Mouse (Mus musculus): ENCODE data around the gene Klhl25.
"Not testable (repeated sequence)": the region's sequence is repeated elsewhere in the genome, so short reads cannot be mapped to it uniquely, and the experiment has no call there.

Klhl25 gene

GRCm38 (mm10) chr7:75845936-75846335 lies 2.2 kb upstream of the Klhl25 start:
- DNase-seq (ENCODE audit: low read depth, low spot score) = no peak

DNA sequence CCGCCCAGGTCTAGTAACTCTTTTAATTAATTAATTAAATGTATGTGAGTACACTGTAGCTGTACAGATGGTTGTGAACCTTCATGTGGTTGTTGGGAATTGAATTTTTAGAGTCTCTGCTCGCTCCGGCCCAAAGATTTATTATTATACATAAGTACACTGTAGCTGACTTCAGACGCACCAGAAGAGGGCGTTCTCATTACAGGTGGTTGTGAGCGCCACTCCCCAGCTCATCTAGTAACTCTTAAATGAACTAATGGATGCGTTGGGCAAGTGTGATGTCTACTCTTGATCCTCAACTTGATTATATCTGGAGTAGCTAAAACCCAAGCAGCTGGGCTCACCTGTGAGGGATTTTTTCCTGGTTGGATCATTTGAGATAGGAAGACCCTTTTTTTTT lies 1.2 kb upstream of the Klhl25 start:
- DNase-seq (ENCODE audit: low read depth, low spot score) = no peak

DNA sequence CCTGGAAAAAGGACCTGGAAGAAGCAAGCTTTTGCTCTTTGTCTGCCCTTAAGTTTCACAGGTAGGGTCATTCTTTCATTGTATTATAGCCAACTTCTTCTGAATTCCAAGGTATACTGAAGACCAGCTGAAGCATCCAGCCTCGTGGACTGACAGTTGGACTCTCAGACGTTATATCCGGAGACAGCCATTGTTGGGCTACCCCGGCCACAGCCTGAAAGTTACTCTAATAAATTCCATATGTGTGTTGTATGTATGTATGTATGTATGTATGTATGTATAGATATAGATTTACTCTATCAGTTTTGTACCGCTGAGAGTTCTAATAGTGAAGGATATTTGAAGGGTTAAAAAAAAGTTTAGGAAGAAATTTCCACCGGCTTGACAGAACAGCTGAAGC lies 621 bp upstream of the Klhl25 start:
- no peak for DNase-seq (ENCODE audit: low read depth, low spot score)

DNA sequence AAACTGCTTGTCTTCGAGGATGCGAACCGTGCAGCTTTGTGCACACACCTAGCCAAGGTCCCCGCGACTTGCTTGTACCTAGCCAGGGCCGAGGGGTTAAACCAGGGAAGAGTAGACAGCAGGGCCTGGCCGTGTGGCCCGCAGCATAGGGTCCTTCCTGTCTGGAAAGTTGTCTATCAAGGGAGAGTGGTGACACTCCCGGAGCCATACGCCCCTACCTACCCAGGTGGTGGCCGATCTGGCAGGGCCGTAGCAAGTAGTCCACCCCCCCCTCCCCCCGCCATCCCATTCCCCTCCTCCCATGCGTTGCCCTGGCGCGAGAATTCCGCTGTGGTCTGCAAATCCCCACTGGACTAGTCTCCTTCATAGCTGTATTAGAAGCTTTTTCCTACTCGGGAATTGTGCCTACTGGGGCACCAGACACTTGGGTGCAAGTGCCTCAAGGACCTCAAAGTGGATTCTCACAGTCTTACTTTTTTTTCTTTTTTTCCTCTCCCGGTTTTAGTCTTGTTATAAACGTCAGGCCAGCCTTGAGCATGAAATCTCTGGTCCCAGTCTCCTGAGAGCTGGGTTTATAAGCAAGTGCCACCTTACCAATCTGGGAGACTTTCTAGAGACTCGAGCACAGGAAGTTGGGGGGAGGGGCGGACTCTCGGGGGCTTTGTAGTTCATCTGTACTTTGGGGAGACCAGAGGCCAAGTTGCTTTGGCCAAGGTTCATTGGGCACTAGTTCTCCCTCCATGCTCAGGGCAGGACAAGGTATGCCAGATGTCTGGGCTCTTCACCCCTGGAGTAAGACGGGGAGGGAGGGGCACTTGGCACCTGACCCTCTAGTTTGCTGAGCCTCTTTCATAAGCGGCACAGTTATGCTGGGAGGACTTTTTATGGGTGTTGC lies 913 bp downstream of the Klhl25 start:
- no peak for DNase-seq (ENCODE audit: low read depth, low spot score)

DNA sequence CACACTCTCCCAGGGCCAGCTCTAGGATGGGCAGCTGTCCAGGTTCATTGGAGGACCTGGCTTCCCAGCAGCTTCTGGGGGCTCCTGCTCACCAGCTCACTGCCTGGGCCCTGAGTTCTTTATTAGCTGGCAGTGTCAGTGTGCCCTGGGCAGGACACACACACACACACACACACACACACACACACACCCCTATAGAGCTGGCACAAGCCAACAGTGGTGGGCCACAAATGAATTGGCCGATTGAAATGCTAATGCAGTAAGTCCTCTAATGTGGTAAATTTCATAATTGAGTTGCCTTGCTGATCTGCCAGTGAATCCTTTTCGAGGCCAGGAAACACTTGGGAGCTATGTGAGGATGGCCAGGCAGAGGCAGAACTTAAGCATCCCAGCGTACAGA lies 2.3 kb downstream of the Klhl25 start:
- not testable (repeated sequence) for DNase-seq (ENCODE audit: low read depth, low spot score)

GRCm38 (mm10) chr7:75851290-75851689 lies 3.2 kb downstream of the Klhl25 start:
- DNase-seq (ENCODE audit: low read depth, low spot score) = no peak

DNA sequence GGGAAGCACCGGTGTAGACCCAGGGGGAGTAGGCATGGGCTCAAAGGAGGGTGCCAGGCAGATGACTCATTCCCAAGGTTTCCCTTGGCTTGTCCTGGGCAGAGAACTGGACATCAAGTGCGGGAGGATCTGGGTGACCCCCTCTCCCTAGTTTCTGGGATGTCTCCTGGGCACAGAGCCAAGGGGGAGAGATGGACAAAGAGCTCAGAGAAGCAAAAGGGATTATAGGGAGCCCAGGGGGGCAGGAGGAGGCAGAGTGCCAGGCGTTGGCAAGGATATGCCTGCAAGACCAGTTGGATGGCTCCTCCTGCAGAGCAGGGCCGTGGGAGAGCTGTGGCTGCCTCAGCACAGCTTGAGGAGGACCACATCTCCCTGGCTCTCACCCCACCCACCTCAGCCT lies 4.3 kb downstream of the Klhl25 start:
- no peak for DNase-seq (ENCODE audit: low read depth, low spot score)

GRCm38 (mm10) chr7:75853171-75853830 lies 5.2 kb downstream of the Klhl25 start:
- DNase-seq (ENCODE audit: low read depth, low spot score) = no peak

- no peak for DNase-seq (ENCODE audit: low read depth, low spot score)
Observed at GRCm38 (mm10) chr7:75854231-75854925, 6.3 kb downstream of the Klhl25 start.

GRCm38 (mm10) chr7:75855028-75855427 lies 6.9 kb downstream of the Klhl25 start:
- no peak for DNase-seq (ENCODE audit: low read depth, low spot score)

- DNase-seq (ENCODE audit: low read depth, low spot score) = no peak
Observed at GRCm38 (mm10) chr7:75856259-75856658, 8.1 kb downstream of the Klhl25 start.

DNA sequence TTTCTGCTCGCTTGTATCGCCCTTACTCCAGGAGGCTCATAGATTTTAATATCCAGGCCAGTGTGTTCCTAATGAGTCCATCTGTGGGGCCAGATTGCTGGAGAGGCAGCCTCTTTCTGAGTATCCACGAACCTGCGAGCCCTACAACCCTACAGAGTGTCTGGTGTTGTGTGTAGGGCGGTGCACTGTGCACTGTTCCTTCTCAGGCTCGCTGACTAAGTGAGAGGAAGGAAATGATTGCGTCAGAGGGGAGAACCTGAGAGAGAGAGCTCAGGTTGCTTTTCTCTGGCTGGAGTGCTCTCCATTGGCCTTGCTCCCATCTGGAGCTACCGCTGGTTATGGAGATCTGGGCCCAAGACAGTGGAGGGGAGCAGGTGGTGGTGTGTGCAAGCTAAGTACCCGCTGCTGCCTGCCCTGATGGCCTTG lies 11.7 kb downstream of the Klhl25 start:
- DNase-seq (ENCODE audit: low read depth, low spot score) = no peak

DNA sequence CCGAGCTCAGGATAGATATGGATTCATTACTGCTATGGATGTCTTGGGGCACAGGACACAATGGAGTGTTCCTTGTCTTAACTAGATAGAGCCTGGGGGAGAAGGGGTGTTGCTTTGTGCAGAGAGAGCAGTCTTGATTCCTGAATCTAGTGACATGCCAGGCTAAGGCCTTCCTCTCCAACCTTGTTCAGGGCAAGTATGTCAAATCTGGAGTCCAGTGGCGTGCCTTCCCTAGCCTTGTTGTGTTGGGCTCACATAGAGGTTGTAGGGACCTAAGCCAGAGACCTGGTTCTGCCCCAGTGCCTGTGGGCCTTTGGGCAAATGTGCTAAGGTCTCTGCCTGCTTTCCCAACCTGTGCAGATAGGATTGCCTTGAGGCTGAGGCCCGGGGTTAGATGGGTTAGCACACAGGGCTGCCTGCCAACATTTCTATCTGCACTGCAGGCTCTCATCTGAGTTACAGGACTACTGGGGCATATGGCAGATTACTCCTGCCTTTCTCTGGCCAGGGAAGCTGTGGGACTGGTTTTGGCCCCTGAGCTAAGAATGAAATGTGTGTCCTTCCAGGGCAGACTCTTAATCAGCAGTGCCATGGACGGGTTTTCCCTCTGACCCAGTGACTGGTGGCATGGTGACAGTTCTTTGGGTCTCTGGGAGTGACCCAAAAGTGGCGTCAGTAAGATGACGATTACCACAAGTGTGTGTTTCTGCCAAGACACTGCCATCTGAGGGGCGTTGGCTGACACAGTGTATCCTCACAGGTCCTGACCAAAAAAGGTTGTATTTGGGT lies 13.7 kb downstream of the Klhl25 start:
- not testable (repeated sequence) for DNase-seq (ENCODE audit: low read depth, low spot score)

GRCm38 (mm10) chr7:75862427-75862781 lies 14.3 kb downstream of the Klhl25 start:
- not testable (repeated sequence) for DNase-seq (ENCODE audit: low read depth, low spot score)

DNA sequence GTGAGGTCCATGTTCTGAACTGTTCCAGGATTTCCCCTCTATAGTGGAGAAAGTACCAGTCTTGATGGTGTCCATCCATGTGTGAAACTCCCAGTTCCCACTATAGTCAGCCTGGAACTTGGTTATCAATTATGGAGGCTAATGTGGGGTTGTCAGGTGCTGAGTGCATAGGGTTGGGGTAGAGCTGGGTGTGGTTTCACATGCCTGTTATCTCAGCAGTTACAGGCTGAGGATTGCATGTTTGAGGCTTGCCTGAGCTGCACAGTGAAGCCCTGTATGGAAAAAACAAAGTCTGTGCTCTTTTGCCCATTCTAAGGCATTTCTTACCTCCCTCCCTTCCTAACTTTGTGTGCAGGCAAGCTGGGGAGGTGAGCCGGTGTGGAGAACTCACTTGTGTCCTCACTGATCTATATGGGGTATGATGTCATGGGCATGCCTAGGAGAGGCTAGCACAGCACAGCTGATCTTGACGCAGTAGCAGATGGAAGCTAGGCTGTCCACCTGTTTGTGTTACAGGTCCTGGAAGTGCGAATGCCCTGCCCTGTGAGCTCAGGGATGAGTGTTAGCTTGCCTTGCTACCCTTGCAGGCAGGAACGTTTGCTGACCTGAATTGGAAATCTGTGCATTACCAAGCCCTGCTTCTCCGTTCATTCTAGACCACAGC lies 15.3 kb downstream of the Klhl25 start:
- DNase-seq (ENCODE audit: low read depth, low spot score) = not testable (repeated sequence)

DNA sequence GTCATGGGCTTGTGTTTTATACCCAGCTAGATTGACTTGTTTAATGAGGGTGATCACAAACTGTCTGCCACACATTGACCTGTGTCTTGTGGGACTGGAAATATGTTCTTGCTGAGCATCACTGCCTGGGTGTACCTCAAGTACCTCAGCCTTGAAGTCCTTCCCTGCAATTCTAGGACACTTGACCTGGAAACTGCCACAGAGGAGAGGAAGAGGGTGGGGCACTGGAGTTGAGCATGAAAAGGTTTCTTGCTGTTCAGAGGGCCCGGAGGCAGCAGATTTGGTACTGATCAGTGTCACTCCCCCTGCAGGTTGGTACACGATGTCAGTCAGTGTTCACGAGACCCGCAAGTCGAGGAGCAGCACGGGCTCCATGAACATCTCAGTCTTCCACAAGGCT lies 16.9 kb downstream of the Klhl25 start:
- DNase-seq (ENCODE audit: low read depth, low spot score) = no peak

DNA sequence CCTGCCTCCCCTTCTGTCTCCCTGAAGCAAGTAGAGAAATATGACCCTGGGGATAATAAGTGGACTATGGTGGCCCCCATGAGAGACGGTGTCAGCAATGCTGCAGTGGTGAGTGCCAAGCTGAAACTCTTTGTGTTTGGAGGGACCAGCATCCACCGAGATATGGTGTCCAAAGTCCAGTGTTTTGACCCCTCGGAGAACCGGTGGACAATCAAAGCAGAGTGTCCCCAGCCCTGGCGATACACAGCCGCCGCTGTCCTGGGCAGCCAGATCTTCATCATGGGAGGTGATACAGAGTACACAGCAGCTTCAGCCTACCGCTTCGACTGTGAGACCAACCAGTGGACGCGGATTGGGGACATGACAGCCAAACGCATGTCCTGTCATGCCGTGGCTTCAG lies 18.4 kb downstream of the Klhl25 start:
- no peak for DNase-seq (ENCODE audit: low read depth, low spot score)

DNA sequence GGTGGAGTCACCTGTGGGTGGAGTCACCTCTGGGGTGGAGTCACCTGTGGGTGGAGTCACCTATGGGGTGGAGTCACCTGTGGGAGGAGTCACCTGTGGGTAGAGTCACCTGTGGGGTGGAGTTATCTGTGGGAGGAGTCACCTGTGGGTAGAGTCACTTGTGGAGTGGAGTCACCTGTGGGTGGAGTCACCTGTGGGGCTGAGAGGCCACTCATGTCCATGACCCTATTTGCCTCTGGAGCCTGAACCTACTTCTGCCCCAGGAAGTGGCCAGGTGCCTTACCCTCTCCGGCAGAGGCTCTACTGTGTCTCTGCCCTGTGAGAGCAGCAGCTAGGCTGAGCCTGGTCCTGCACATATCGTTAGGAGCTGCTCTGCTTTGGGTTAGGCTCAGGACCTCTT lies 20.6 kb downstream of the Klhl25 start:
- DNase-seq (ENCODE audit: low read depth, low spot score) = no peak

DNA sequence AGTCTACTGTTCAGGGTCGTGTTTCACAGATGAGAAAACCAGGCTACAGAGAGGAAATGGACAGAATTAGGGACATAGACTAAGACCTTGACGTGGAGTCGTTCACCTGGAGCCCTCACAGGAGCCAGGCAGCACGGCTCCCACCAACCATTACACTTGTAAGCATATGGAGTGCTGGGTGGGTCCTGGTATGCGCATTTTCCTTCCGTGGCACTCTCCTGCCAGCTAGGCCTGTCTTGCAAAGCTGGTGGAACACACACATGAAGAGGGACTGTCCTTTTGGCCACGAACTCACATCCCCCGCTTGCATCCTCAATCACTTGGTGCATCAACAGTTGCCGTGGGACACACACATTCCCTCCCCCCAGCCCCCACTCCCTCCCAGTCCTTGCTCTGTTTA lies 22.4 kb downstream of the Klhl25 start:
- DNase-seq (ENCODE audit: low read depth, low spot score) = no peak

DNA sequence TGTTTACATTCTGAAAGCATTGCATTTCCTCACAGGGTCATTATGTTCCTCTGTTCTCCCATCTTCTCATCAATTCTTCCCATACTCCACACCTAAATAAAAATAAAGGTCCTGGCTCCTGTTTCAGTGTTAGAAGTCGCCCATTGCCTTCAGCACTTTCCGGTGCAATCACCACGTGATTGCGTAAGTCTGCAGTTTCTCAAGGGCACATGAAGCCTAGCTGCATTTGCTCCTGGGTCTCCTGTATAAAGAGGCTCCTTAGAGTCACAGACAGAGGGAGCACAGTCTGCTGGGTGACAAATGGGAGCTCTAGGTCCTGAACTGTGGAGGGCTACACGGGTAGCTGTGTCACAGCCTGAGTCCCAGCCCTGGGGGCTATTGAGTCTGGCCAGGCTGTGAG lies 24.1 kb downstream of the Klhl25 start:
- no peak for DNase-seq (ENCODE audit: low read depth, low spot score)

DNA sequence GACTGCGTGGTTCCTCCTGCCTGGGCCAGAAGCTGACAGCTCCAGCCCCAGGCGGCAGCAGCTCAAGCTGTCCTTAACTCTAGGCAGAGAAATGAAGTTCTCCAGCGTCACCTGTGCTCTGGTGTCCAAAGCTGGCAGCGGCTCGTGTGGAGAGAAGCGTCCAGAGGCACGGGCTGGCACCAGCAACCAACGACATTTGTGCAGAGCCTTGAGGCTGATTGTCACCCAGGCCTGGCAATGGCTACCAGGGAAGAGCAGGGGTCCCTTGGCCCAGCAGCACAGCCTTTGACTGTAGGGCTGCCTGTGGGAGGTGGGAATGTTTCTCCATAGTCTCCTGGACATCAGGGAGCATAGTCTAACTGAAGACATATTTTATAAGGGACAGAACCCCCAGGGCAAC lies 24.6 kb downstream of the Klhl25 start:
- DNase-seq (ENCODE audit: low read depth, low spot score) = no peak

Data from retina, adult 2 months (tissue).